Mouse (Mus musculus) kidney, postnatal 10 days (tissue): Measurements from ENCODE around the gene Gng12.
A peak's percentile ranks its signal among the peaks of the same experiment; 100 is the strongest.

Source experiments
- DNase-seq: peaks from one replicate; pipeline ENCODE4 v3.0.0; 2021; ENCODE audit warnings: mixed read lengths

Gng12 gene

GRCm38 (mm10) chr6:66920786-66921185 lies 24.6 kb downstream of the Gng12 start:
- DNase-seq = no peak

DNA sequence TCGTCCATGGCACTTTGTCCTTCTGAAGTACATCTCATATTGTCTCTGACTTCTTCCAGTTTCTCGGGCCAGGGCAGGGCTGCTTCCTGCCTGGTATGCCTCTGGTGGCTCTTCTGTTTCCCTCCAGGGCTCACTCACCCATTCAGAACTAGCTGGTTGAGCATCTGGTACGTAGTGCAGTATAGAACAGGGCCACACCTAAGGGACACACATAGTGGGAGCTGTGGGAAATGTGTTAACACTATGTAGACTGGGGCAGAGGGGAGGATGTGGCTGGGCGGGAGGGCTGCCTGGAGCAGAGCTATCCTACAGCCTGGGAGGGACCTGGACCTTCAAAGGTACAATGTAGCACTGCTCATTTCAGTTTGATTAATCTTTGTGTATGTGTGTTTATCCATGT lies 25.6 kb downstream of the Gng12 start:
- DNase-seq = no peak

DNA sequence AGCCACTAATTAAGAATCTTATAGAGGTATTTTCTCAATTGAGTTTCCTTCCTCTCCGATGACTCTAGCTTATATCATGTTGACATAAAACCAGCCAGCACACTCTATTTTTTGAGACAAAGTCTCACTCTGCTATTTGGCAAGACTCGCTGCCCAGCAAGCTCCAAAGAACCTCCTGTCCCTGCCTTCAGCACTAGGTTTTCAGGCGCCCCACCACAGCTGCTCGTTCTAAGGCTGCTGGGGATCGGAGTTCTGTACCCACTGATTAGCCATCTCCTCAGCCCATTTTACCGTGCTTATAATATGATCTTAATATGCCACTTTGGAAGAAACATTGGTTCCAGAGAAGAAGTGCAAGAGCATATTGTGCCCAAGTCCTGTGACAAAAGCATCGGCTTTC lies 26.3 kb downstream of the Gng12 start:
- no peak for DNase-seq

GRCm38 (mm10) chr6:66923851-66924250 lies 27.7 kb downstream of the Gng12 start:
- no peak for DNase-seq

GRCm38 (mm10) chr6:66924315-66924965 lies 28.2 kb downstream of the Gng12 start:
- DNase-seq = no peak

GRCm38 (mm10) chr6:66926269-66926668 lies 30.1 kb downstream of the Gng12 start:
- no peak for DNase-seq

DNA sequence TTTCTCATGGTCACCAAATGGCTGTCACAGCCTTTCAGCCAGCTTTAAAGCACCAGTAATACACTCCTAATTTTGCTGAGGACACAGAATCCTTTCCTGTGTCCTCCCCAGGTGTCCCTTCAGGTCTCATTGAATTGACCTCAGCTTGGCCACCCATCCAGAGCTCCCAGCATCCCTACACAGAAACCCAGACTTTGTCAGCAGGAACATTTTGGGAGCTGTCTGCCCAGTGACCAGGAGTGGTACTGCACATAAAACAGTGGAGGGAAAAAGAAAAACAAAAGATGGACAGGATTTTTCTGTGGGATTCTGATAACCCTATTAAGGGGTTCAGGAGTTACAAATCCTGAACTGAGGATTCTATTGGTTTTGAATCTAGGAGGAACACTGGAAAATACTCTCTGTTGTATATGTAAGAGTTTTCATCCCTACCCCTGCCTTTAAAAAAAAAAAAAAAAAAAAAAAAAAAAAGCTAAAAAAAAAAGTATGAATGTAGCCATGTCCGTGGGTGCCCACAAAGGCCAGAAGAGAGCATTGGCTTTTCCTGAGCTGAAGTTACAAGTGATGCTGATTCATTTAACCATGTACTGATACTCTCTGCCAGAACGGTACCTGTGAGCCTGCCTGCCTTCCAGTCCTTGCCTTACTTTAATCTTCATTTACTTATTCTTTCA lies 32.9 kb downstream of the Gng12 start:
- DNase-seq = no peak

DNA sequence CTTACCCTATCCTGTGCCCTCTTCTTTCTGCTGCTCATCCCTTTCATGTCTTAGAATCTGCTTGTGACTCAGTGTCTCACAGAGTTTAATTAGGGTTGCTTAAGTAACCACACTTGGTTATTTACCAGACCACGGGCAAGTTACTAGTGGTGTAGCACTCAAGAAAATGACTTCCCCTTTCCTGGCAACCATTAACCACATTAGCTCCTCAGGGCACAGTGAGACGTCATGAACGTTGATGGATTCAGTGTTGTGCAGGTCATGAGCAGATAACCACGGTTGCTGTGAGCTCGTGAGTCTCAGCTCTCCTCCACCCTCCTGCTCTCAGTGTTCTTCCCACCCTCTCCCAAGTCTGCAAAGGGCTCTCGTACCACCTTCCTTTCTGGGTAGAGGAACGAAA lies 33.5 kb downstream of the Gng12 start:
- peak; percentile 26 for DNase-seq

- no peak for DNase-seq
These were observed 36.1 kb downstream of the Gng12 start for GRCm38 (mm10) chr6:66932206-66932819.

DNA sequence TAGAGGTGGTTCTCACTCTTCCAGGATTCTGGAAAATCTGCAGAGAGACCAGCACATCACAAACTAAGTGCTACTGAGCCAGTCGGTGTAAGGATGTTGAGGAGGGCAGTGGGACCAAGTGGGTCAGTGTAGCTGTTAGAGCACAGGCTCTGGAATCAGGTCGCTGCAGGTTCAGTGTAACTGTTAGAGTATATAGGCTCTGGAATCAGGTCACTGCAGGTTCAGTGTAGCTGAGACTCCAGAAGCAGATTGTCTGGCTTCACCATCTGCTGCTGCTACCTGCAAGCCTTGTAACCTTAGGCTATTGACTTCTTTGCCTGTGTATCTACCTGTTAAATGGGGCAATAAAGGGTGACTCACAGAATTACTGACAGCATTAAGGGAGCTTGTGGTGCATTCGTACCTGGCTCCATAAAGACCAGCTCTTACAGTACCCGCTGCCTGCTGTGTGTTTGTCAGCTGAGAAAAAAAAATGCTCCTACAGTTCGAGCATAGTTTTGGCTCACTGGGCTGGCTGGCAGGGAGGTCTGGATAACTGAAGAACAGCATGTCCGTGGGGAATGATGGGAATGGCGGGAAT lies 44.5 kb downstream of the Gng12 start:
- DNase-seq = no peak

DNA sequence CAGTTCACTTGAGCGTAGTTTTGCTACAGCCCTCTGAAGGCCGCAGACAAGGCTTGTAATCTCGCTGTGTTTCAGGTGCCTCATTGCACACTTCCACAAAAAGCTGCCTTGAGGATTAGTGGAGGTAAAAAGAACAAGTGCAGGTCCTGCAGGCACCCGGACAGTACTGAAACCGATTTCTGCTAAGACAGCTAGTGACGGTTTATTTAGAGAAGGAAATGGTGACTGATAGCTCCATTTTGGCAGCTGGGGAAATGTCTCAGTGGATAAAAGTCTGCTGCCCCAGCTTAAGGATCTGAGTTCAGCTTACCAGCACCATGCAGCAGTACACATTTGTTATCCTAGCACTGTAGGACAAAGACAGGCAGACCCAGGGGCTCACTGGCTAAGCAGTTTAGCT lies 45.6 kb downstream of the Gng12 start:
- DNase-seq = no peak

- no peak for DNase-seq
These were observed 46.6 kb downstream of the Gng12 start for GRCm38 (mm10) chr6:66942826-66943225.

- DNase-seq = no peak
These were observed 47.4 kb downstream of the Gng12 start for GRCm38 (mm10) chr6:66943367-66944189.

DNA sequence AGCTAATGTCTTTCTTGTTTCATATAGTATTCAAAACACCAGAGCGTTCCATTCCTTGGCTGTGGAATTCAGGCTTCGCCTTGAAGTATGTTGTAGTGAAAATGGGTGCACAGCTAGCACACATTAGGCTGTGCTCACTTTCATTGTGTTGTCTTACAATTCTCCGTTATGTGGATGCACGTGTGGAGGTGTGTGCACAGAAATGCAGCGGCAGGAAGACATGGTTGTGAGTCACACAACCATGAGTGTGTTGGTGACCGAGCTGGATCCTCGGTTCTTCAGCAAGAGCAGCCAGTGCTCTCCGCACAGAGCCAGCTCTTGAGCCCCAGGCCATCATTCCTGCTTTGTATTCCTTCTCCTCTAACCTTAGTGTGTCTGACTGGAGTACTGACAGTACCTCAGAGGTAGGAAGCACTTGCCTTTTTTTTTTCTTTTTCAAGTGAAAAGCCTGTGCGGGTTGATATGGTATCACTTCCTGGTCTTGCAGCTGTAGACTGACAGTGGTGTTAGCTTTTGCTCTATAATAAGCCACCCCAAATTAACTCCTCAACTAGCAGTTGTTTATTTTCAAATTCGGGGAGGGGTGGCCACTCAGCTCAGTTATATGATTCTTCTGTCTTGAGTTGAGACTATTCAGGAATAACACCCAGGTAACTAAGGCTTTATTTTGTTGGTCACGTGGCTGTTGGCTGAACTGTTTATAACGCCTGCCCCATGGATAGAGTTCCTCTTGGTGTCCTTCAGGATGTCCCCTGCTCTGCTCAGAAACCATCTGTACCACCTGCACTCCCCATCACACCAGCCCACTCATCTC lies 48.2 kb downstream of the Gng12 start:
- no peak for DNase-seq

DNA sequence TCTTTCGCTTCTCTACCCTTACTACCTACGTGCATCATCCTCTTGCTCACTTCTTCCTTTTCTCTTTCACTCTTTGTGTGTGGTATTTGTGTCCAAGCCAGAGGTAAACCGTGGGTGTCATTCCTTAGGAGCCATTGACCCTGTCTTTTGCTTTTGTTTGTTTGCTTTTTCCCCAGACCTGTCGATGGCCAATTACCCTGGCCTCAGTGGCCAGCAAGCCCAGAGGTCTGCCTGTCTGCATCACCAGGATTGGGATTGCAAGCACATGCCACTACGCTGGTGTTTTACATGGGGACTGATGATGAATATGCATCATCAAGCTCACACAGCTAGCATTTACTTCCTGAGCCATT lies 48.8 kb downstream of the Gng12 start:
- no peak for DNase-seq

DNA sequence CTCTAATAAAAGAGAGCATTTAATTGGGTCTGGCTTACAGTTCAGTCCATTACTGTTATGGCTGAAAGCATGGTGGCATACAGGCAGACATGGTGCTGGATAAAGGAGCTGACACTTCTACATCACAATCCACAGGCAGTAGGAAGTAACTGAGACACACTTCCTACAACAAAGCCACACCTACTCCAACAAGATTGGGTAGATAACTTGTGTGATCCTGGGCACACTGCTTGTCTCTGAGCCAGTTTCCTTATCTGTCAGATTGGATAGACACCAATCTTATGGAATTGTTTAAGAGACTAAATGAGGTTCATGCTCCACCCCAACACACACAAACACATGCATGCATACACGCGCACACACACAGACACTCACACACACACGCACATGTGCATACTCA lies 51.9 kb downstream of the Gng12 start:
- no peak for DNase-seq

DNA sequence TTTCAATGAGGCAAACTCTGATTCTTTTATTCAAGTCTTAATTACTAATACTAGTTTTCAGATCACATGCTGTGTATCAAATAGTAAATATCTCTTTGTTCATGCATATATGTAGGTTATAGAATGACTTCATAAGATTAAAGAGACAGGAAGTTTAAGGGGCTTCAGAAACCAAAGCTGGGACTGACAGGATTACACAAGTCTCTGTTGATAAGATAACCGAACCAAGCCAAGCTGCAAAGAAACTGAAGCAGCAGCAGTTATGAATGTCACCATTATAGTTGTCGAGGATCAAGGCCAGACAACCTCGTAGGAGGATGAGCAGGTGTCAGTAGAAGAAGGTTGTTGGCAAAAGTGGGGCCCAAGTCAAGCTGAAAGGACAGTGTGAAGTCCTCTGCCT lies 52.7 kb downstream of the Gng12 start:
- no peak for DNase-seq

DNA sequence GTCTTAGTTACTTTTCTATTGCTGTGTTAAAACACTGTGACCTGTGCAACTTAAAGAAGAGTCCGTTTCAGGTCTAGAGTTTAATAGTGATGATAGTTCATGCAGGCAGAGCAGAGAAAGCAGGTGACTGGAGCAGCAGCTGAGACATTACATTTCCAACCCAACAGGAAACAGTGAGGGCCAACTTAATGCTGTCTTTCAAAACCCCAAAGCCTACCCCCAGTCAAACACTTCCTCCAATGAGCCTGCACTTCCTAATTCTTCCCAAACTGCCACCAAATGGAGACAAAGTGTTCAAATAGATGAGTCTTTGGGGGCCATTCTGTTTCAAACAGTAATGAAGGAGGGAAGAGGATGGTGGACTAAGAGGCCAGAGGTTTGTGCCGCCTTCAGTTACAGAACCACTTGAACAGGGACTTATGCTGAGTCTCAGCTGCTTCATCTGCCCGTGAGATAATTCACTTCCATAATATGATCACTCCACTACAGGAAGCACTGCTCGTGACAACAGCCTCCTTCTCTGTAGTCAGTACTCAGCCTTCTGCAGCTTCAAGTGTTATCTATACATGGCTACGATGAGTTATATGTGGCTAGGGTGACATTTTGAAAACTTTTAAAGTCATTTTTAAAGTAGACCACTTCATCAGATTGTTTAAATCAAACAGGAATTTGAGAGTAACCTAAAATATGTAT lies 55.7 kb downstream of the Gng12 start:
- no peak for DNase-seq

DNA sequence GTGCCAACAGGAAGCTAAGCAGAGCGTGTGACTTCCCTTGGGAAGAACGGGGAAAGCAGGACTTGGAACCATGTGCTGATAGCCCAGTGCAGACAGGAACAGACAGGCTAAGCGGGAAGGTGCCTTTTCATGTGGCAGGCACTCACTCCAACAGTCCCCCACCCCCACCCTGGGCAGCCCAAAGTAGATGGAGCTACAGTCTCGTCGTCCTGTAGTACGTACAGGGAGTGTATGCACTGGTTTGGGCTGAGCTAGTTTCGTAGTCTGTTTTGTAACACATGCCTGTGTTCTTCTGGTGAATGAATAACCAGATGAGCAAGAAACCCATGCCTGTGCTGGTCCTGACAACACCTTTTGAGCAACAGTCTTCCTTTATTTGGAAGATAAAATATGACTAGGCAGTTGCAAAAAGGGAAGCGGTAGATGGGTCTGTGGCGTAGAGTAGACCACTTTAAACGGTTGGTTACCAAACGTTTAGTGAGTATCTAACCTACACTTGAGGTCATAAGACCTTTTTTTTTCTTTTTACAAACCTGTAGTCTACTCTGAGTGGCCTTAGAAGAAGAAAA lies 57.8 kb downstream of the Gng12 start:
- peak; percentile 47 for DNase-seq

- peak; percentile 65 for DNase-seq
These were observed 59.0 kb downstream of the Gng12 start for GRCm38 (mm10) chr6:66955089-66955657.
